In the genomic region with DNA sequence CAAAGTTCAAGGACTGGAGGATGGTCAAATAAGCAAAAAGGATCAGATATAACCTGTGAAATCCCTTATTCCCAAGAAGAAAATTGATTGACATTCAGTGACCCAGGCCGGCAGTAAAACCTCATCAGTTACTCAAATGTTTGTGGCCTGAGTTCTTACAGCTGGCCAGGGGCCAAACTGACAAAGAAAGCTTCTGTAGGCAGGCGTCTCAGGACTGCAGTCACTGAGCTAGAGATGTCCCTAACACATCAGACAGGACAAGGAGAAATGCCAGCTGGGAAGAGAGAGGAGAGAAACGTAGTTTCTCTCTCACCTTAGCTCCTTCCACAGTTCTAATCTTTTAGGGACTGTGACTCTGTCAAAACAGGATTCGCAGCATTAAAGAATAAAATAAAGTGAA, we compare ENCODE assay signal across 18 mouse cellular contexts.
DNase-seq lines count a peak whose midpoint lies in the region.
"Had no signal": no experiment of that assay in that cellular context is flagged by ENCODE, and none has a peak within 500 bp of the region (broad histone marks: within the 10 kb centered on the region; RNA-seq: fewer than 3 reads in every experiment).

No protein-coding gene starts in this region.

- whole genome bisulfite sequencing in embryonic facial prominence, embryonic 10.5 days = 54% methylated on average over 4 of the region's 4 CpGs

- H3K9me3 ChIP-seq in embryonic facial prominence, embryonic 10.5 days = no peaks in the 10 kb centered on the region
- H3K9me3 ChIP-seq: forebrain, embryonic 13.5 days; heart, embryonic 12.5 days; hindbrain, embryonic 10.5 days had no signal

- H3K27ac ChIP-seq in embryonic facial prominence, embryonic 10.5 days (replicated peaks) = no peak overlapping the region
- H3K27ac ChIP-seq: forebrain, embryonic 13.5 days; gastrocnemius, adult 2 months; hindbrain, embryonic 10.5 days; hindbrain, embryonic 14.5 days had no signal

- DNase-seq in kidney, postnatal 4 days = peak; percentile 15 to 19
- no peak for DNase-seq in kidney, postnatal 14 days
- DNase-seq in 3T3-L1 (ENCODE audit: low read depth, low spot score) = peak; percentile 18
- DNase-seq in 416B (ENCODE audit: low read depth) = peak; percentile 3
- peak; percentile 10 for DNase-seq in embryonic facial prominence, embryonic 10.5 days (ENCODE audit: low spot score)
- DNase-seq in frontal cortex, postnatal 14 days (ENCODE audit: low spot score in 2 of 2) = no peak
- no peak for DNase-seq in spleen, adult 12 weeks (ENCODE audit: low spot score)
- DNase-seq: adrenal gland, postnatal 14 days; cerebellum, adult 18-20 months; cerebellum, adult 9-11 months; cerebellum, postnatal 36 days; forebrain, postnatal 0 days; gastrocnemius, adult 2 months; gastrocnemius, postnatal 25 days had no signal

- H3K36me3 ChIP-seq in embryonic facial prominence, embryonic 10.5 days (replicated peaks) = no peaks in the 10 kb centered on the region
- H3K36me3 ChIP-seq: heart, embryonic 12.5 days; hindbrain, embryonic 10.5 days had no signal

- H3K4me1 ChIP-seq in embryonic facial prominence, embryonic 10.5 days = no peaks in the 10 kb centered on the region
- H3K4me1 ChIP-seq: forebrain, embryonic 13.5 days; heart, embryonic 12.5 days; hindbrain, embryonic 10.5 days had no signal

- H3K4me3 ChIP-seq in embryonic facial prominence, embryonic 10.5 days = no peak overlapping the region
- H3K4me3 ChIP-seq: forebrain, embryonic 13.5 days; gastrocnemius, adult 2 months; heart, embryonic 12.5 days; hindbrain, embryonic 10.5 days had no signal

- H3K27me3 ChIP-seq in embryonic facial prominence, embryonic 10.5 days (replicated peaks; ENCODE audit: low read depth, poor library complexity, severe bottlenecking) = no peaks in the 10 kb centered on the region
- H3K27me3 ChIP-seq: forebrain, embryonic 13.5 days; heart, embryonic 12.5 days had no signal

Comparison
In these comparisons a context has a peak if more than half of its experiments do, and no peak if none do; other contexts are left out.
1. DNase-seq: peak in kidney, postnatal 4 days (2 of 2), 3T3-L1 (single experiment), 416B (single experiment) and embryonic facial prominence, embryonic 10.5 days (single experiment); none in kidney, postnatal 14 days (single experiment), frontal cortex, postnatal 14 days (0 of 2) and spleen, adult 12 weeks (single experiment).